Mouse (Mus musculus): ENCODE measurements around the gene Lypd6. TPM values are rescaled to one million over a fixed set of nuclear protein-coding genes. Genes with fewer than 3 reads are reported as not detected.

Gene Lypd6
- polyA plus RNA-seq, 1 experiment = not detected

DNA sequence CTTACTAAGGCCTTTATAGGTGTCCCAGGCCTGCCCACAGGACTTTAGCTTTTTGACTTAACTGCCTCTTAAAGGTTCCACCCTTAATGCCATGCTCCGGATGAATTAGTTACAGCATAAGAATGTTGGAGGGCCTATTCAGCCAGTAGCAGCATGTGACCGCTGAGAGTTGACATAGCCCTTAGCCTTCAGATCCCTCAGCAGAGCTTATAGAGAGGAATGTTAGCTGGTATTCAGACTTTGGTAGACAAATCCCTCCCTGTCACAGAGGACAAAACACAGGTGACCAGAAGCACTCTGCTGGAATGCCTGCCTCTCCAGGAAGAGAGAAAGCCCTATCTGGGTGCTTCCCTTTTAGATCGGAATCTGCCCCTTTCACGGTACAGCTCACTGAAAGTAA is 109.5 kb downstream of the Lypd6 start:
- no peaks in the 10 kb centered on the region for H3K27me3 ChIP-seq (ENCODE audit: control insufficient read depth)
- no peak for TF ChIP-seq TAL1 (IDR thresholded peaks at IDR 0.05; ENCODE audit: low read length)
- TF ChIP-seq GATA1 (IDR thresholded peaks at IDR 0.05; ENCODE audit: low read length) = no peak
- H3K36me3 ChIP-seq (ENCODE audit: control insufficient read depth) = no peaks in the 10 kb centered on the region
- no peaks in the 10 kb centered on the region for H3K4me1 ChIP-seq (ENCODE audit: control insufficient read depth)
- H3K4me3 ChIP-seq (replicated peaks) = no peak overlapping the region
- H3K9me3 ChIP-seq (ENCODE audit: control insufficient read depth, low read length) = no peaks in the 10 kb centered on the region

DNA sequence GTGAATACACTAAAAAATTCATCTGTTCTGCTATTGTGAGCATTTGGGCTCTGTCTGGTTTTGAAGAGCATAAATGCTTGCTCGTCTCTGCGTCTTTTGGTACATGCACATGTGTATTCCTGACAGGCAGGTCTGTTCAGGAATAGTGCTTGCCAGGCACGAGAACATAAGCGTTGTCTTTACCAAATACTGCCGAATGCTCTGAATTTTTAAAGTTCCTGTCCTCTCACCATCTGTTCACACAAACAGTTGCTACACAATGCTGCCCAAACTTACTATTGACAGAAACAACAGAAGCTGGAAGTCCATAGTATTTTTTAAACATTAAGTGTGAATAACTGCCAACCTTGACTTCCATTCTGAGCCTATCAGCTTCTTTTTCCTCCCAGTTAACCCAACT is 112.9 kb downstream of the Lypd6 start:
- Histone ChIP-seq H3K9me3 (ENCODE audit: control insufficient read depth, low read length) (no peaks in the 10 kb centered on the region), H3K4me1 (ENCODE audit: control insufficient read depth) (no peaks in the 10 kb centered on the region), H3K36me3 (ENCODE audit: control insufficient read depth) (no peaks in the 10 kb centered on the region), H3K27me3 (ENCODE audit: control insufficient read depth) (no peaks in the 10 kb centered on the region), H3K4me3 (replicated peaks) (no peak overlapping the region)
- no peak for TF ChIP-seq TAL1 (IDR thresholded peaks at IDR 0.05; ENCODE audit: low read length)
- no peak for TF ChIP-seq GATA1 (IDR thresholded peaks at IDR 0.05; ENCODE audit: low read length)

DNA sequence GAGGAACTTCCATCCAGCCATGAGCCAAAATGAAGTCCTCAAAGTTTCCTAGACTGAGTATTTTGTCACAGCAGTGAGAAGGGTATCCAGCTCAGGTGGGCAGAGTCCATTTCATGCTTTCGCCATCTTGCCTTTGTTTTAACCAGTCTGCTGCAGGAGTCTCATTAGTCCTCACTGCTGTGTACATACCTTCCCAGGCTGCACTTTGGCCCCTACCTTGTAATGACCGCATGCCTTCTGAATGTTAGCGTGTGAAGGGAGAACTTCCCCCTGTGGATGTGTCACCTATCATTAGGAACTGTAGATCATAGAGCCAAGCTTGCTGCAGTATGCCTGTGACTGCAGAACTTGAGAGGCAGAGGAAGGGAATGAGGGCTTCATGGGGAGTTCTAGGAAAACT is 114.2 kb downstream of the Lypd6 start:
- H3K36me3 ChIP-seq (ENCODE audit: control insufficient read depth) = no peaks in the 10 kb centered on the region
- no peaks in the 10 kb centered on the region for H3K4me1 ChIP-seq (ENCODE audit: control insufficient read depth)
- TF ChIP-seq TAL1 (IDR thresholded peaks at IDR 0.05; ENCODE audit: low read length) = no peak
- TF ChIP-seq GATA1 (IDR thresholded peaks at IDR 0.05; ENCODE audit: low read length) = no peak
- H3K9me3 ChIP-seq (ENCODE audit: control insufficient read depth, low read length) = no peaks in the 10 kb centered on the region
- H3K4me3 ChIP-seq (replicated peaks) = no peak overlapping the region
- H3K27me3 ChIP-seq (ENCODE audit: control insufficient read depth) = no peaks in the 10 kb centered on the region

DNA sequence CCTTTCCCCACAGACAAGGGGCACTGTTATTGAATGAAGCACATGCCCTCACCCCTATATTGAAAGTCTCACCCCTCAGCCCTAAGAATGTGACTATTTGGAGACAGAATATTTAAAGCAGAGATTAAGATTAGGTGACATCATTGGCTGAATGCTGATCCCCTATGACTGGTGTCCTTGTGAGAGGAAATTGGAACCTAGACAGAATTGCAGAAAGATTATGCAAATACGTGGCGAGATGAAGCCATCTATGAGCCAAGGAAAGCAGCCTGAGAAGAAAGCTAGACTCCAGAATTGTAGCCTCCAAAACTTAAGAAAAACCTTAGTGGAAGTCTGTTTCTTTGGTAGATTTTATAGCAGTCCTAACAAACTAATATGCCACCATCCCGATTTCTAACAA is 115.1 kb downstream of the Lypd6 start:
- Histone ChIP-seq H3K36me3 (ENCODE audit: control insufficient read depth) (no peaks in the 10 kb centered on the region), H3K4me1 (ENCODE audit: control insufficient read depth) (no peaks in the 10 kb centered on the region), H3K9me3 (ENCODE audit: control insufficient read depth, low read length) (no peaks in the 10 kb centered on the region), H3K4me3 (replicated peaks) (no peak overlapping the region), H3K27me3 (ENCODE audit: control insufficient read depth) (no peaks in the 10 kb centered on the region)
- TF ChIP-seq GATA1 (IDR thresholded peaks at IDR 0.05; ENCODE audit: low read length) = no peak
- no peak for TF ChIP-seq TAL1 (IDR thresholded peaks at IDR 0.05; ENCODE audit: low read length)

DNA sequence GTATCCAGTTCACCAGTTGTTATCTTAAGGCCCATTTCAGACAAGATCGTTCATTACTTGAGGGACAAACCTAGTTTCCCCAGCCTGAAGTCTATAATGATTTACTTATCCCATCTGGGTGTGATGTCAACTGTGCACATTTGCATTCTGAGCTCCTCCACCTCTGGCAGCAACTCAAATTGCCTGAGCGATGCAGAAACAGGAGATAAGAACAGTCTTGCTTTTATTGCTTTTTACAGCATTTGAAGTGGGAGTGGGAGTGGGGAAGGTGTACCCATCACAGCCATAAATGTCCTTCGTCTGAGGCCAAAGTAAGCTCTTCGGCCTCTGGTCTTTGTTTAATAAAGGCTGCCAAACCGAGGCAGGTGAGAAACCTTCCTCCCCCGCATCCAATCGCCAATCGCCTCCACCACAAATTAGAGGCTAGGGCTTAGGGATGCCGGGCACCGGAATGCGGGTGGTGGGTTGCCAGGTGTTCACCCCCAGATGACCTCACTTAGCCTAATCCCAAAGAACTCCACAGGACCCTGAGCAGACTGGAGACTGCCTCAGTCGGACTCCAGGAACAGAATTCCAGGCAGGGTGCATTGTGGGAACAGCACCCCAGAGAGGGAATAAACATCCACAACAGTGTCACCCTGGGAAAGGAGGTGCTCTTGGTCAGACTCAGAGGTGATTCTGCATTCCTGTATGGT is 120.6 kb downstream of the Lypd6 start:
- H3K27me3 ChIP-seq (ENCODE audit: control insufficient read depth) = no peaks in the 10 kb centered on the region
- H3K9me3 ChIP-seq (ENCODE audit: control insufficient read depth, low read length) = no peaks in the 10 kb centered on the region
- H3K4me1 ChIP-seq (ENCODE audit: control insufficient read depth) = no peaks in the 10 kb centered on the region
- H3K4me3 ChIP-seq (replicated peaks) = no peak overlapping the region
- H3K36me3 ChIP-seq (ENCODE audit: control insufficient read depth) = no peaks in the 10 kb centered on the region
- TF ChIP-seq TAL1 (IDR thresholded peaks at IDR 0.05; ENCODE audit: low read length) (no peak), GATA1 (IDR thresholded peaks at IDR 0.05; ENCODE audit: low read length) (no peak)

DNA sequence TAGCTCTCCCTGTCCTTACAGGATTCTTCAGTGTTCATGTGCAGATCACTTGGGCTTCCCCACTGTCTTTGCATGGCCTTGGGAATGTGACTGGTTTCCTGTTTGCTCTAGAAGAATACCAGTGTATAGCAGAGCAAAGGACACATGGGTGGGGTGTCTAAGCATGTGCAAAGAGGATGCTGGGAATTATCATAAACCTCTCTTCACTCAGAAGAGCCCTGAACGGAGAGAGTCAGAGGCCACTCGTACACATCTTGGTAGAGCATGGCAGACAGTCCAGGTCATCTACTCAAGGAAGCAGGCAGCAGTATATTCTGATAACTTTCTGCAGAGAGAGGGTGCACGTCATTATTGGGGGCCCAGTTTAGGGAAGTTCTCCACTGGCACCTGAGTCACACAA is 122.6 kb downstream of the Lypd6 start:
- H3K9me3 ChIP-seq (ENCODE audit: control insufficient read depth, low read length) = no peaks in the 10 kb centered on the region
- TF ChIP-seq TAL1 (IDR thresholded peaks at IDR 0.05; ENCODE audit: low read length) (no peak), GATA1 (IDR thresholded peaks at IDR 0.05; ENCODE audit: low read length) (no peak)

DNA sequence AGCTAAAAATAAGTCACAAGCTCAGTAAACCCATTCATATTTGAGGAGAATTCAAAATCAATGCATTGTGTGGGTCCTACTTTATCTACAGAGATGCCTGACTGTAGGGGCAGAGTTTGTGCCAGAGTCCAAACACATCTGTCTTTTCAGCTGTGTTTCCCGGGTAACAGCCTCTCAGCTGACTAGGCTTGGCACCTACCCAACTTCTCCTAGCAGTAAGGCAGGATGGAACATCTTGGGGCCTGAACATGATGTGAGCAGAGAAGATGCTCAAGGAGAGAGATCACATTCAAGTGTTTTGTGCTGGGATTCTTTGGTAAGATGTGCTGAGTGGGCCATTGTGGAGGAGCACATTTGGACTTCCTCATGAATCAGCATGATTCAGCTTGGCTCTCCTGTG is 130.5 kb downstream of the Lypd6 start:
- H3K9me3 ChIP-seq (ENCODE audit: control insufficient read depth, low read length) = no peaks in the 10 kb centered on the region; the same call in 1 of the 2 replicates
- no peaks in the 10 kb centered on the region for H3K4me1 ChIP-seq (ENCODE audit: control insufficient read depth)
- TF ChIP-seq TAL1 (IDR thresholded peaks at IDR 0.05; ENCODE audit: low read length) (no peak), GATA1 (IDR thresholded peaks at IDR 0.05; ENCODE audit: low read length) (no peak)
- no peaks in the 10 kb centered on the region for H3K36me3 ChIP-seq (ENCODE audit: control insufficient read depth)
- no peaks in the 10 kb centered on the region for H3K27me3 ChIP-seq (ENCODE audit: control insufficient read depth)
- no peak overlapping the region for H3K4me3 ChIP-seq (replicated peaks)

More for the DNA sequence above, 122.6 kb downstream of the Lypd6 start:
- no peaks in the 10 kb centered on the region for H3K27me3 ChIP-seq (ENCODE audit: control insufficient read depth)
- H3K4me1 ChIP-seq (ENCODE audit: control insufficient read depth) = no peaks in the 10 kb centered on the region
- H3K4me3 ChIP-seq (replicated peaks) = no peak overlapping the region
- no peaks in the 10 kb centered on the region for H3K36me3 ChIP-seq (ENCODE audit: control insufficient read depth)

DNA sequence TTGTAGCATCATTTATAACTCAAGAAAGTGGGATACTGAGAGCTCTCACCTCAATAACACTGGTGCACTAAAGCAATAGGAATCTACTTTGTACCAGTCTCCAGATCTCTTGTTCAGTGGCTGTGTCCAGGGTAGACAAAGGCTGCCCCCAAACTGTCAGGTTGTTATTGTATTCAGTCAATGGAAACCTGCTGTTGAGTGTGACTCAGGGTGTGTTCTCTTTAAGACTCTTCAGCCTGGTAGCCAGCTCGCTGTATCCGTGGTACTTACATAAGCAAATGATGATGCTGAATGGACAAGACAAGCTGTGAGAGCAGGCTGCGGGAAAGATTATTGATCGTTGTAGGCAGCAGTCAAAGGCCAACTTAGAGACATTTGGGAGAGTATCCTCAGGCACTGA is 131.6 kb downstream of the Lypd6 start:
- H3K27me3 ChIP-seq (ENCODE audit: control insufficient read depth) = no peaks in the 10 kb centered on the region
- H3K4me3 ChIP-seq (replicated peaks) = no peak overlapping the region
- no peaks in the 10 kb centered on the region; the same call in 1 of the 2 replicates for H3K9me3 ChIP-seq (ENCODE audit: control insufficient read depth, low read length)
- H3K4me1 ChIP-seq (ENCODE audit: control insufficient read depth) = no peaks in the 10 kb centered on the region
- no peaks in the 10 kb centered on the region for H3K36me3 ChIP-seq (ENCODE audit: control insufficient read depth)
- TF ChIP-seq GATA1 (IDR thresholded peaks at IDR 0.05; ENCODE audit: low read length) = no peak
- no peak for TF ChIP-seq TAL1 (IDR thresholded peaks at IDR 0.05; ENCODE audit: low read length)

DNA sequence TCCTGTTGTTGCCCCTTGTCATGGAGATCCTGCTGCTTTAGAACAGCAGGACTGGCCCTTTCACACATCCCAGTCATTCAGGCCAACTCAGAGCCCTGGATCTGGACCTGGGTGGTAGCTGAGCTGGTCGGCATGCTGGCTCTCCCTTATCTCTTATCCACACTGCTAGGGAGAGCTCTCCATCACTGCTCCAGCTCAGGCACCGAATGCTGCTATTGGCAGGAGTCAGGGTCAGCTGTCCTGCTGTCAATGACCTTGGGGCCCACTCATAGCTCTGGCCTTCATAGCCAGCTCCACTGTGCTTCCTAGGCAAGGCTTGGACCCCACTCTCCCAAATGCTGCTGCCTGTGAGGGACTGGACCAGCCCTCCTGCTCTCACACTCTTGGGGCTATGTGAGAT is 134.3 kb downstream of the Lypd6 start:
- H3K36me3 ChIP-seq (ENCODE audit: control insufficient read depth) = no peaks in the 10 kb centered on the region
- H3K9me3 ChIP-seq (ENCODE audit: control insufficient read depth, low read length) = no peaks in the 10 kb centered on the region; the same call in 1 of the 2 replicates
- no peaks in the 10 kb centered on the region for H3K4me1 ChIP-seq (ENCODE audit: control insufficient read depth)
- H3K4me3 ChIP-seq (replicated peaks) = no peak overlapping the region
- no peaks in the 10 kb centered on the region for H3K27me3 ChIP-seq (ENCODE audit: control insufficient read depth)
- TF ChIP-seq GATA1 (IDR thresholded peaks at IDR 0.05; ENCODE audit: low read length) (no peak), TAL1 (IDR thresholded peaks at IDR 0.05; ENCODE audit: low read length) (no peak)

DNA sequence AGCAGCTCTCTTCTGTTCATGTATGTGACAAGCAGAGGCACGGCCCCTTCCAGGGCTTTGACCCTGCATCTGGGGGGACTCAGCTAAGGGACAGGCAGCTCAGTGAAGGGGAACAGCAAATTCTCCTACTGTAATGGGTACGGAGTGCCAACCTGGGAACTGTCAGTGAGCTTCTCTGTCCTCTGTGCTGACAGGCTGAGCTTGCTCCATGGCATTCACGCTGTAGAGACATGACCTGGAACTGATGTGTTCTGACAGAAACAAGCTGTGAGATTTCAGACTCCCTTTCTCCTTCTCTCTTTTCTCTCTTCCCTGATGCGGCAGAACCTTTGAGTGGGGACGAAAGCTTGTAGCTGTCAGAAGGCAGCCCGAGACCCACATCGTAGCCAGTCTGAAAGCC is 154.3 kb downstream of the Lypd6 start:
- Histone ChIP-seq H3K9me3 (ENCODE audit: control insufficient read depth, low read length) (no peaks in the 10 kb centered on the region), H3K4me1 (ENCODE audit: control insufficient read depth) (no peaks in the 10 kb centered on the region), H3K36me3 (ENCODE audit: control insufficient read depth) (no peaks in the 10 kb centered on the region), H3K4me3 (replicated peaks) (no peak overlapping the region), H3K27me3 (ENCODE audit: control insufficient read depth) (no peaks in the 10 kb centered on the region)
- TF ChIP-seq GATA1 (IDR thresholded peaks at IDR 0.05; ENCODE audit: low read length) = no peak
- no peak for TF ChIP-seq TAL1 (IDR thresholded peaks at IDR 0.05; ENCODE audit: low read length)
